Mouse (Mus musculus) lung, postnatal 14 days (tissue): ENCODE measurements around the gene Rsph6a.

Experiments used
- DNase-seq: peaks from one replicate; pipeline ENCODE4 v3.0.0; 2021

Rsph6a gene

GRCm38 (mm10) chr7:19107436-19107835, 52.9 kb downstream of the Rsph6a start:
- DNase-seq = no peak

- no peak for DNase-seq
Measured at GRCm38 (mm10) chr7:19109565-19109964, 55.1 kb downstream of the Rsph6a start.

- DNase-seq = peak; percentile 53
Measured at GRCm38 (mm10) chr7:19118028-19118771, 63.7 kb downstream of the Rsph6a start, which contains the start of gene Gm4969. Gene Gm4969, minus strand, starts transcription at chr7:19118368.

GRCm38 (mm10) chr7:19119083-19119482, 64.6 kb downstream of the Rsph6a start:
- DNase-seq = no peak

- peak; percentile 91 for DNase-seq
Measured at GRCm38 (mm10) chr7:19119631-19120429, 65.3 kb downstream of the Rsph6a start, which contains the start of gene Fbxo46. Gene Fbxo46, plus strand, starts transcription at chr7:19119859.

GRCm38 (mm10) chr7:19121686-19122085, 67.2 kb downstream of the Rsph6a start:
- DNase-seq = no peak
